Mouse (Mus musculus) limb, embryonic 10.5 days (tissue): ENCODE data around the gene Rab11fip4. TPM values are rescaled to one million over a fixed set of nuclear protein-coding genes. Genes with fewer than 3 reads are reported as not detected.

ENCODE experiments used
- DNase-seq: peaks from one replicate; pipeline ENCODE4 v3.0.0-alpha.2; 2017; ENCODE audit warnings: low spot score
- H3K27ac ChIP-seq: fragments of 300-500 bp; sonication (generic); 2 replicates; pipeline ENCODE4 v1.5.1; 2016; ENCODE audit warnings: mild to moderate bottlenecking
- H3K27me3 ChIP-seq: fragments of 300-500 bp; sonication (generic); 2 replicates; pipeline ENCODE4 v1.6.1; 2016; ENCODE audit warnings: low read depth, mild to moderate bottlenecking; ENCODE audit not compliant: poor library complexity, severe bottlenecking
- H3K36me3 ChIP-seq: fragments of 300-500 bp; sonication (generic); 2 replicates; pipeline ENCODE4 v1.6.1; 2016; ENCODE audit warnings: mild to moderate bottlenecking, moderate library complexity
- H3K4me1 ChIP-seq: fragments of 300-500 bp; sonication (generic); 2 replicates; pipeline ENCODE4 v1.6.1; 2016
- H3K4me3 ChIP-seq: fragments of 300-500 bp; sonication (generic); 2 replicates; pipeline ENCODE4 v1.5.1; 2016; ENCODE audit warnings: mild to moderate bottlenecking, moderate library complexity
- H3K9me3 ChIP-seq: fragments of 300-500 bp; sonication (generic); replicated peaks from 2 replicates; pipeline ENCODE4 v1.6.1; 2016; ENCODE audit warnings: mild to moderate bottlenecking
- WGBS: fragments of 180-500 bp; shearing (Covaris S2); methylation state at CpG from one replicate; pipeline ENCODE4 v1.1.7; 2016; 5-methylcytosine and 5-hydroxymethylcytosine counted together
- polyA plus RNA-seq: library from polyadenylated mRNA; unstranded; fragments of >200 nt; fragmentation: Nextera tagmentation; extraction: Ambion mirVana; gene quantifications from 2 replicates; pipeline ENCODE4 v1.2.1, GENCODE M21; 2016

The Rab11fip4 gene
- polyA plus RNA-seq, 1 experiment from 2014 or later: 13.4 TPM

- Histone ChIP-seq H3K27ac (no peak overlapping the region), H3K36me3 (no peaks in the 10 kb centered on the region), H3K9me3 (no peaks in the 10 kb centered on the region), H3K4me1 (peaks cover 6% of the 10 kb centered on the region), H3K4me3 (no peak overlapping the region), H3K27me3 (no peaks in the 10 kb centered on the region)
- 19% methylated on average over 4 of the region's 4 CpGs for WGBS
- peak; percentile 72 for DNase-seq
These were observed 33.8 kb downstream of the Rab11fip4 start for GRCm38 (mm10) chr11:79624801-79625302.

- Histone ChIP-seq H3K9me3 (no peaks in the 10 kb centered on the region), H3K27me3 (no peaks in the 10 kb centered on the region), H3K36me3 (no peaks in the 10 kb centered on the region), H3K4me3 (no peak overlapping the region), H3K4me1 (peaks cover 12% of the 10 kb centered on the region), H3K27ac (no peak overlapping the region)
- 69% methylated on average over 3 of the region's 3 CpGs for WGBS
- DNase-seq: no peak
These were observed 37.7 kb downstream of the Rab11fip4 start for GRCm38 (mm10) chr11:79628716-79629115.

- no peak for DNase-seq
- peaks cover 17% of the 10 kb centered on the region for H3K4me1 ChIP-seq
- H3K4me3 ChIP-seq: no peak overlapping the region
- no peak overlapping the region for H3K27ac ChIP-seq
- WGBS: 82% methylated on average over 7 of the region's 7 CpGs
- no peaks in the 10 kb centered on the region for H3K36me3 ChIP-seq
- no peaks in the 10 kb centered on the region for H3K27me3 ChIP-seq
- H3K9me3 ChIP-seq: no peaks in the 10 kb centered on the region
These were observed 38.9 kb downstream of the Rab11fip4 start for GRCm38 (mm10) chr11:79629752-79630374.

- WGBS: 79% methylated on average over 6 of the region's 6 CpGs
- Histone ChIP-seq H3K27me3 (no peaks in the 10 kb centered on the region), H3K27ac (no peak overlapping the region), H3K36me3 (no peaks in the 10 kb centered on the region), H3K4me3 (no peak overlapping the region), H3K9me3 (no peaks in the 10 kb centered on the region), H3K4me1 (peaks cover 15% of the 10 kb centered on the region)
- DNase-seq: no peak
These were observed 39.5 kb downstream of the Rab11fip4 start for GRCm38 (mm10) chr11:79630521-79630920.

GRCm38 (mm10) chr11:79633366-79633765 lies 42.4 kb downstream of the Rab11fip4 start:
- 79% methylated on average over 8 of the region's 8 CpGs for whole genome bisulfite sequencing
- peaks cover 15% of the 10 kb centered on the region for H3K4me1 ChIP-seq
- H3K27me3 ChIP-seq: no peaks in the 10 kb centered on the region
- no peak overlapping the region for H3K4me3 ChIP-seq
- no peaks in the 10 kb centered on the region for H3K36me3 ChIP-seq
- peak overlapping the region; percentile 14; the same call in 1 of the 2 replicates for H3K27ac ChIP-seq
- no peak for DNase-seq
- no peaks in the 10 kb centered on the region for H3K9me3 ChIP-seq

- H3K4me1 ChIP-seq: peaks cover 24% of the 10 kb centered on the region
- no peaks in the 10 kb centered on the region for H3K36me3 ChIP-seq
- H3K4me3 ChIP-seq: no peak overlapping the region
- WGBS: 84% methylated on average over 6 of the region's 6 CpGs
- H3K27me3 ChIP-seq: no peaks in the 10 kb centered on the region
- H3K27ac ChIP-seq: no peak overlapping the region
- H3K9me3 ChIP-seq: no peaks in the 10 kb centered on the region
- no peak for DNase-seq
These were observed 44.8 kb downstream of the Rab11fip4 start for GRCm38 (mm10) chr11:79635661-79636449.

- H3K27me3 ChIP-seq: no peaks in the 10 kb centered on the region
- no peaks in the 10 kb centered on the region for H3K9me3 ChIP-seq
- no peak overlapping the region for H3K4me3 ChIP-seq
- DNase-seq: no peak
- no peak overlapping the region for H3K27ac ChIP-seq
- H3K4me1 ChIP-seq: peaks cover 30% of the 10 kb centered on the region
- WGBS: 90% methylated on average over 1 of the region's 1 CpGs
- no peaks in the 10 kb centered on the region for H3K36me3 ChIP-seq
These were observed 45.5 kb downstream of the Rab11fip4 start for GRCm38 (mm10) chr11:79636481-79636880.

- H3K36me3 ChIP-seq: no peaks in the 10 kb centered on the region
- H3K4me1 ChIP-seq: peaks cover 33% of the 10 kb centered on the region
- no peaks in the 10 kb centered on the region for H3K9me3 ChIP-seq
- no peak overlapping the region for H3K27ac ChIP-seq
- H3K27me3 ChIP-seq: no peaks in the 10 kb centered on the region
- 90% methylated on average over 5 of the region's 5 CpGs for WGBS
- no peak overlapping the region for H3K4me3 ChIP-seq
- DNase-seq: no peak
These were observed 47.7 kb downstream of the Rab11fip4 start for GRCm38 (mm10) chr11:79638691-79639090.

- no peak for DNase-seq
- Histone ChIP-seq H3K9me3 (no peaks in the 10 kb centered on the region), H3K4me3 (no peak overlapping the region), H3K36me3 (no peaks in the 10 kb centered on the region), H3K27ac (peak overlapping the region; percentile 19; the same call in 1 of the 2 replicates), H3K4me1 (peaks cover 48% of the 10 kb centered on the region), H3K27me3 (peaks cover 15% of the 10 kb centered on the region)
- WGBS: 64% methylated on average over 8 of the region's 8 CpGs
These were observed 50.1 kb downstream of the Rab11fip4 start for GRCm38 (mm10) chr11:79640940-79641733.

GRCm38 (mm10) chr11:79643730-79644129 lies 52.7 kb downstream of the Rab11fip4 start:
- no peak for DNase-seq
- no peaks in the 10 kb centered on the region for H3K36me3 ChIP-seq
- WGBS: 76% methylated on average over 9 of the region's 9 CpGs
- H3K9me3 ChIP-seq: no peaks in the 10 kb centered on the region
- 0 out of 2 replicates have a peak overlapping the region, but pooled peaks have one; percentile 8 for H3K27ac ChIP-seq
- peaks cover 30% of the 10 kb centered on the region for H3K27me3 ChIP-seq
- no peak overlapping the region for H3K4me3 ChIP-seq
- peaks cover 70% of the 10 kb centered on the region for H3K4me1 ChIP-seq

GRCm38 (mm10) chr11:79644717-79645191 lies 53.7 kb downstream of the Rab11fip4 start:
- Histone ChIP-seq H3K4me1 (peaks cover 80% of the 10 kb centered on the region), H3K27ac (peak overlapping the region; percentile 27; the same call in 1 of the 2 replicates), H3K27me3 (peaks cover 30% of the 10 kb centered on the region), H3K36me3 (no peaks in the 10 kb centered on the region), H3K4me3 (no peak overlapping the region), H3K9me3 (no peaks in the 10 kb centered on the region)
- DNase-seq: no peak
- WGBS: 29% methylated on average over 8 of the region's 8 CpGs

GRCm38 (mm10) chr11:79646026-79646425 lies 55.0 kb downstream of the Rab11fip4 start:
- Histone ChIP-seq H3K9me3 (no peaks in the 10 kb centered on the region), H3K4me3 (no peak overlapping the region), H3K4me1 (peaks cover 82% of the 10 kb centered on the region), H3K27ac (no peak overlapping the region), H3K27me3 (peaks cover 30% of the 10 kb centered on the region), H3K36me3 (no peaks in the 10 kb centered on the region)
- 66% methylated on average over 5 of the region's 5 CpGs for WGBS
- no peak for DNase-seq
